Mouse (Mus musculus) erythroblast, embryonic 14.5 days (primary cell): Measurements from ENCODE around the gene Dlg2. TPM values are rescaled to one million over a fixed set of nuclear protein-coding genes. Genes with fewer than 3 reads are reported as not detected.

ENCODE experiments used
- H3K27me3 ChIP-seq: 2 replicates; pipeline ENCODE4 v1.6.1; 2012; ENCODE audit warnings: inconsistent platforms; ENCODE audit not compliant: control insufficient read depth
- H3K36me3 ChIP-seq: 2 replicates; pipeline ENCODE4 v1.6.1; 2012; ENCODE audit warnings: mild to moderate bottlenecking, inconsistent platforms; ENCODE audit not compliant: control insufficient read depth
- H3K4me1 ChIP-seq: 2 replicates; pipeline ENCODE4 v1.6.1; 2012; ENCODE audit warnings: inconsistent platforms; ENCODE audit not compliant: control insufficient read depth
- H3K4me3 ChIP-seq: replicated peaks from 2 replicates; pipeline ENCODE3; 2012; ENCODE audit warnings: moderate library complexity, mild to moderate bottlenecking, inconsistent platforms
- H3K9me3 ChIP-seq: 2 replicates; pipeline ENCODE4 v1.6.1; 2012; ENCODE audit warnings: low read length, inconsistent platforms, mixed read lengths; ENCODE audit not compliant: control insufficient read depth
- GATA1 ChIP-seq: IDR thresholded peaks from 2 replicates; pipeline ENCODE4 v1.6.1; 2012; ENCODE audit warnings: low read length, inconsistent platforms, mixed read lengths
- TAL1 ChIP-seq: IDR thresholded peaks from 3 replicates; pipeline ENCODE4 v1.6.1; 2012; ENCODE audit warnings: low read length, inconsistent platforms, mixed read lengths
- polyA plus RNA-seq: library from polyadenylated mRNA; stranded (reverse); fragments of >175 nt; gene quantifications from 2 replicates; pipeline ENCODE4 v1.2.3, GENCODE M21; 2012

Gene Dlg2
- polyA plus RNA-seq, 1 experiment, result not detected

DNA sequence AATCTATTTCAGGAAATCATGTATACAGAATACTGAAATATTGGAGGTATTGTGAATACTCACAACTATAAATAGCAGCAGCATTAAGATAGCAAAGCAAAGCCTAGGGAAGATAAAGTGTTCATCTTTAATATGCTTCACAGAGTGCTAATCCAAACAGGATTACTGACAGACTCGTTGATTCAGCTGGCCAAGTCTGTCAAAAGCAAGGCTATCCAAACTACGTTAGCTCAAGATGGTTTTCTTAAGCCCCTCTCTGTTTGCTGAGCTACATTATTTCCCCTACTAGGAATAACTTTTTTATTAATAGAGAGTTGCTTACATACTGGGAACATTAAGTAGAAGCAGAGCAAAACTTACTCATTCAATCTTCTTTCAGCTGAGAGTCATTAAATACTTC lies 1659.2 kb downstream of the Dlg2 start:
- Histone ChIP-seq H3K27me3 (no peaks in the 10 kb centered on the region), H3K9me3 (no peaks in the 10 kb centered on the region), H3K4me3 (no peak overlapping the region), H3K36me3 (no peaks in the 10 kb centered on the region), H3K4me1 (no peaks in the 10 kb centered on the region)
- TF ChIP-seq TAL1, result no peak
- no peak for TF ChIP-seq GATA1

DNA sequence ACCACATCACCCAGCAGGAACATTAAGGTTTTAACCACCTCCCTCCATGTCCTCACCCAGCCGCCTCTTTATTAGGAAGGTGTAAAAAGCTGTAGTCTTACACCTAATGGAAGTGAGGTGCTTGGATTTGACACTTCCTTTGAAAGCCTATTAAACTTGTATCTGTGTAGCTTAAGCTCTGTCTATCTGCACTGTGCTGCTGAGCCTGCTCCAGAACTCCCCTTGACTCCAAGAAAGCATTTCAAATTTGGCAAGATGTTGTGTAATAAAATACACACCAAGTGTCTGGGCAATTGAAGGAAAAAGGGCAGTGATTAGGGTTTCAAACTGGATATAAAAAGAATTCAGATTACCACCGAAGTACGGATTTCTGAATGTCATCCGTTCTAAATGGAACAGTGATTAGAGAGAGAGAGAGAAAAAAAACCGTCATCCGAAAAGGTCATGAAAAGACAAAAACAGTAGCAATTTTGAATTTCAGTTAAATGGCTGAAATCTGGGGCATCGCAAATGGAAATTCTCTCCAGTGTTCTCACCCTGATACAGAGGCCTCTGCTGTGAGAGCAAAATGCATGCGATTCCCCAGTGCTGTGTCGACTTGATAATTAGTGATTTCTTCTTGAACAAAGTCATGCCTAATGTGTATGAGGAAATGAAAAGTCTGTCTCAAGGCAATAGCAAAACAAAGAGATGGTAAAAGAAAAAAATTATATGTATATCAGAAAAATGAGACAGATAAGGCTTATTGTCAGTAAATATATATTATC lies 1663.8 kb downstream of the Dlg2 start:
- TF ChIP-seq TAL1 (no peak), GATA1 (no peak)
- Histone ChIP-seq H3K9me3 (no peaks in the 10 kb centered on the region), H3K4me1 (no peaks in the 10 kb centered on the region), H3K27me3 (no peaks in the 10 kb centered on the region), H3K4me3 (no peak overlapping the region), H3K36me3 (no peaks in the 10 kb centered on the region)

DNA sequence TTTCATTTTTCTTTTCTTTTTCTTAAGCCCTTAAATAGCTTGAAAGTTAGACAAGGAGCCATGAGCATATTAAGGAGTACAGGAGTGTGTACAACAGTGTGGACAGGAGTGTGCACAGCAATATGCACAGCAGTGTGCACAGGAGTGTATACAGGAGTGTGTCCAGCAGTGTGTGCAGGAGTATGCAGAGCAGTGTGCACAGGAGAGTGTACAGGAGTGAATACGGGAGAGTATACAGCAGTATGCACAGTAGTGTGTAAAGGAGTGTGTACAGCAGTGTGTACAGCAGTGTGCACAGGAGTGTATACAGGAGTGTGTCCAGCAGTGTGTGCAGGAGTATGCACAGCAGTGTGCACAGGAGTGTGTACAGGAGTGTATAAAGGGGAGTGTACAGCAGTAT lies 1671.0 kb downstream of the Dlg2 start:
- H3K4me1 ChIP-seq, result no peaks in the 10 kb centered on the region
- no peak for TF ChIP-seq TAL1
- no peak for TF ChIP-seq GATA1
- no peaks in the 10 kb centered on the region for H3K27me3 ChIP-seq
- H3K9me3 ChIP-seq, result peaks cover 4% of the 10 kb centered on the region; the same call in 1 of the 2 replicates
- H3K36me3 ChIP-seq, result no peaks in the 10 kb centered on the region
- no peak overlapping the region for H3K4me3 ChIP-seq

DNA sequence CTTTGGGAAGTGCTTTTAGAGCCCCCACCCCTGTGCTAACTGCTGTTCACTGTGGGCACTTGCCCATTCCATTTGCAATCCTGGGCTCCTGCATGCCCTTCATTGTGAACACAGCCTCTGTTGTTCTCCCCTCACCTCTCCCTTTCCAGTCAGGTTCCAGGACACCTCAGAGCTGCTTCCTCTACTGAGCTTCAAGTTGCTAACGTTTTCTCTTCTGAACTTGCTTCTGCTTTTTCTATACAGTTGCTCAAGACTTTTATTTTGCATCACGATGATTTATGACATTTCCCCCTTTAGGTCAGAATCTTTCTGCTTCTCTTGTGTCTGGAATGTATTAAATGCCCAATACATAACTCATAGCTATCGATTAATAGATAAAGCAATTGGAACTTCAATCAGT lies 1674.3 kb downstream of the Dlg2 start:
- Histone ChIP-seq H3K4me3 (no peak overlapping the region), H3K9me3 (peaks cover 4% of the 10 kb centered on the region; the same call in 1 of the 2 replicates), H3K27me3 (no peaks in the 10 kb centered on the region), H3K4me1 (no peaks in the 10 kb centered on the region), H3K36me3 (no peaks in the 10 kb centered on the region)
- TF ChIP-seq GATA1 (no peak), TAL1 (no peak)

DNA sequence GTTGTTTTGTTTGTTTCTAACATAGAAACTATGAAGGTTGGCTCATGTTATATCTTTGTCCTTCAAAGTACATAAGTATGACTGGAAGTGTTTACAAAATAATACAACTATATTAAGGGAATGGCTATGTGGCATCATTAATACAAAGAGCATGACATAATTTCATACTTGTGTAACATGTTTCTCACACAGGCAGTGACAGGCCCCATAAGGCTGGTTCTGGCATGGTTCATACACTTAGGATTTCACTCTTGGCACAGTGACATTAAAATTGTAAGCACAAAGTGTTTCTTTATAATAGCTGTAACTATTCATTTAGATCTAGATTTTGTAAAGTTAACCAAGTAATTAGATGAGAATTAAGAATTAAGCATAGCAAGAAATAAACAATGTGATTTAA lies 1678.1 kb downstream of the Dlg2 start:
- H3K4me1 ChIP-seq, result no peaks in the 10 kb centered on the region
- no peak overlapping the region for H3K4me3 ChIP-seq
- H3K27me3 ChIP-seq, result no peaks in the 10 kb centered on the region
- no peaks in the 10 kb centered on the region for H3K36me3 ChIP-seq
- TF ChIP-seq TAL1 (no peak), GATA1 (no peak)
- no peaks in the 10 kb centered on the region for H3K9me3 ChIP-seq

DNA sequence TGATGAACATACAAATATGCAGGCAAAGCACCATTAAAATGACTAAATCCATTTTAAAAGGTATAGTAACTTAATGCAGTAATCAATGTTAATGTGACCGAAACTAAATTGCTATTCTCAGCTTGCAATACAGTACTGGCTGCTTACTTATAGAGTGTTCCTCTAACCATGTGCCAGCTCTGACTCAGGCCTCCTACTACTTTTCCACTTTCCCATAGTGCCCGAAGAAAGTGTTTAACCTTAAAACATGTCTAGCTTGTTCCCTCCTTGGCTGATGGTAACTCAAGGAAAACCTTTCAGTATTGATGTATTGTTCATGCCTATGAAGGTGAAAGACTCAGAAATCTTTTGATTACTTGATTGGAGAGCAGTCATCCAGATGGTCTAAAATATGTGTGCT lies 1686.7 kb downstream of the Dlg2 start:
- no peak for TF ChIP-seq GATA1
- TF ChIP-seq TAL1, result no peak
- H3K4me1 ChIP-seq, result no peaks in the 10 kb centered on the region
- H3K27me3 ChIP-seq, result no peaks in the 10 kb centered on the region
- H3K4me3 ChIP-seq, result no peak overlapping the region
- no peaks in the 10 kb centered on the region for H3K36me3 ChIP-seq
- H3K9me3 ChIP-seq, result no peaks in the 10 kb centered on the region

DNA sequence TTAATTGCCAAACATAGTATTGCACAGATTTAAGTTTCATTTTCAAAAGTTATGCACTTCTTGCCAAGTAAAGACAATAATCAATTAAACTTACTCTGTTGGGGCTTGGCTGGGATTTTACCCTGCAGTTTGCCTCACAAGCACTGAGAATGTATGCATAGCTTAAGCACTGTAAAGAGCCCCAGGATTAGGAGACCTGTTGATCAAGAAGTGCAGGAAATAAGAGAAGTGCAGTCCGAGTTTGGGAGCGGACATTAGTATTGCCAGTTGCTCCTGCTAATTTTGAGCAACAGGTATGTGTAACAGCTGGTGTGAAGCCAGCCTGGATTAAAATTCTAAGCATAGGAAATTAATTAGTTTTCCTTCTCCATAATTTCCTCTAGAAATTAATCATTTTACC lies 1687.8 kb downstream of the Dlg2 start:
- TF ChIP-seq GATA1 (no peak), TAL1 (no peak)
- H3K27me3 ChIP-seq, result no peaks in the 10 kb centered on the region
- no peaks in the 10 kb centered on the region for H3K9me3 ChIP-seq
- no peak overlapping the region for H3K4me3 ChIP-seq
- H3K36me3 ChIP-seq, result no peaks in the 10 kb centered on the region
- H3K4me1 ChIP-seq, result no peaks in the 10 kb centered on the region

DNA sequence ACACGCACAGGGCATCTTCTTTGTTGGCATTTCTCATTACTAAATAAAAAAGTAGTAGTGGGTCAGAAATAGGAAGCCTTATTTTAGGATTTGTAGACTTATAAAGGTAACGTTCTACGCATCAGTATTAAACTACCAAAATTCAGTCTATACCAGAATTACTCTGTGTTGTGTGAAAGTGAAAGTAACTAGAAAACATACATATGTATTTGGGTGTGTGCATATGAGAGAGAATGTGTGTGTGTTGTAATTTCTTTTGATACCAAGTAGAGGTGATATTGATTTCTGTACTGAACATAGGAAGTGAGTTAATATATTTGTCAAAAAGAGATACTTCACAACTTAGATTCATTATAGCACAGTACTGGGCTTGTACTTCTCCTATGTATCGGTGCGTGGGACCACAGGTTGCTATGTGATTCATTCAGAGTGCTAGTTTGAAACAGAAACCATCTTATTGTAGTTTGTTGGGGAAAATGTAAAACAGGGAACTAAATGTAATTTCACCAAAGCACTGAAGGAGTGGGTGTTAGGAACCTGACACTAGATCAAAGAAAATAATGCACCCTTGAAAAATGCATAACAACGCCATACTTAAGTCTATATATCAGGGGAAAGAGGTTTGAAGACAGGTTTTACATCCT lies 1688.5 kb downstream of the Dlg2 start:
- Histone ChIP-seq H3K4me3 (no peak overlapping the region), H3K27me3 (no peaks in the 10 kb centered on the region), H3K4me1 (no peaks in the 10 kb centered on the region), H3K36me3 (no peaks in the 10 kb centered on the region), H3K9me3 (no peaks in the 10 kb centered on the region)
- TF ChIP-seq GATA1 (no peak), TAL1 (no peak)

DNA sequence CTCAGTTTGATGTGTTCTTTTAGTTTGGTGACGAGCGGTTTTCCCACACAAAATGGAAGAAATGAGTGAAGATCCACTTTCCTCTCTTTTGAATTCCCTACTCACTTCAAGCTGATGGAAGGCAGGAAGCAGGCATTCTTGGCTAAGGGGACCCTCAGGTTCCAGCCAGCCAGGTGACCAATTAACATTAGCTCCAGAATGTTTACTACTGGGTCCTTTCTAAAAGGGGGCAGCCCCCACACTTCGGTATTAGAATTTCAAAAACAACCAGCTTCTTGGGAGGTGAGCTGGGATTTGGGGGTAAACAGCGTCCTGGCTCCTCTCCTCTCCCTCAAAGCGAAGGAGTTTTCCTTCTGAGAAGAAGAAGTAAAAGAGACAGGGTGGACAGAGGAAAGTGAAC lies 1703.6 kb downstream of the Dlg2 start:
- Histone ChIP-seq H3K9me3 (no peaks in the 10 kb centered on the region), H3K36me3 (no peaks in the 10 kb centered on the region), H3K4me3 (no peak overlapping the region), H3K4me1 (no peaks in the 10 kb centered on the region), H3K27me3 (peaks cover 14% of the 10 kb centered on the region; the same call in 1 of the 2 replicates)
- TF ChIP-seq TAL1, result no peak
- TF ChIP-seq GATA1, result no peak
